Mouse (Mus musculus) testis, adult 2 months (tissue): ENCODE data around the gene Rbms1. TPM values are rescaled to one million over a fixed set of nuclear protein-coding genes. Genes with fewer than 3 reads are reported as not detected.
A peak's percentile ranks its signal among the peaks of the same experiment; 100 is the strongest.

ENCODE experiments used
- H3K27ac ChIP-seq: fragments of 200-500 bp; 2 replicates; pipeline ENCODE4 v1.5.1; 2012; ENCODE audit warnings: low read depth, low read length; ENCODE audit not compliant: control insufficient read depth, insufficient read depth
- H3K27me3 ChIP-seq: fragments of 200-500 bp; 2 replicates; pipeline ENCODE4 v1.6.1; 2012; ENCODE audit warnings: mild to moderate bottlenecking, low read length, moderate library complexity; ENCODE audit not compliant: control insufficient read depth, insufficient read depth
- H3K36me3 ChIP-seq: fragments of 200-500 bp; 2 replicates; pipeline ENCODE4 v1.6.1; 2012; ENCODE audit warnings: mild to moderate bottlenecking, low read length; ENCODE audit not compliant: control insufficient read depth, insufficient read depth
- H3K4me1 ChIP-seq: fragments of 200-500 bp; 2 replicates; pipeline ENCODE4 v1.6.1; 2012; ENCODE audit warnings: low read length; ENCODE audit not compliant: control insufficient read depth, insufficient read depth
- H3K4me3 ChIP-seq: fragments of 200-500 bp; 2 replicates; pipeline ENCODE4 v1.5.1; 2012; ENCODE audit warnings: low read depth, mild to moderate bottlenecking, low read length, moderate library complexity, mixed read lengths; ENCODE audit not compliant: control insufficient read depth
- CTCF ChIP-seq: fragments of 200-500 bp; IDR thresholded peaks from 2 replicates; pipeline ENCODE4 v1.5.1; 2012; ENCODE audit warnings: low read depth, mild to moderate bottlenecking, inconsistent platforms, low read length, moderate library complexity; ENCODE audit not compliant: control insufficient read depth, insufficient read depth, insufficient replicate concordance
- POLR2A ChIP-seq: fragments of 200-500 bp; IDR thresholded peaks from 2 replicates; pipeline ENCODE4 v1.6.1; 2012; ENCODE audit warnings: low read depth, mild to moderate bottlenecking, inconsistent platforms, low read length, moderate library complexity; ENCODE audit not compliant: control insufficient read depth
- polyA plus RNA-seq: library from polyadenylated mRNA; depleted of rRNA; stranded (reverse); fragments of >200 nt; gene quantifications from 2 replicates; pipeline ENCODE4 v1.2.3, GENCODE M21; 2012

Rbms1 gene
- polyA plus RNA-seq, 1 experiment = 284 TPM

- TF ChIP-seq CTCF (no peak), POLR2A (no peak)
- H3K4me3 ChIP-seq = no peak overlapping the region
Measured at GRCm38 (mm10) chr2:60914524-60915280, 48.3 kb downstream of the Rbms1 start.

GRCm38 (mm10) chr2:60913281-60913680, 49.7 kb downstream of the Rbms1 start:
- no peak for TF ChIP-seq POLR2A
- TF ChIP-seq CTCF = no peak
- H3K4me3 ChIP-seq = no peak overlapping the region
- H3K27ac ChIP-seq = no peak overlapping the region
- no peaks in the 10 kb centered on the region for H3K36me3 ChIP-seq
- H3K27me3 ChIP-seq = no peaks in the 10 kb centered on the region
- peaks cover 4% of the 10 kb centered on the region; the same call in 1 of the 2 replicates for H3K4me1 ChIP-seq

More at GRCm38 (mm10) chr2:60914524-60915280, 48.3 kb downstream of the Rbms1 start:
- Histone ChIP-seq H3K36me3 (no peaks in the 10 kb centered on the region), H3K27ac (no peak overlapping the region), H3K27me3 (no peaks in the 10 kb centered on the region), H3K4me1 (peaks cover 4% of the 10 kb centered on the region; the same call in 1 of the 2 replicates)

- H3K36me3 ChIP-seq = no peaks in the 10 kb centered on the region
- H3K27me3 ChIP-seq = no peaks in the 10 kb centered on the region
- H3K27ac ChIP-seq = no peak overlapping the region
- H3K4me3 ChIP-seq = peak overlapping the region; percentile 77
- TF ChIP-seq POLR2A = no peak
- TF ChIP-seq CTCF = no peak
- H3K4me1 ChIP-seq = peaks cover 4% of the 10 kb centered on the region; the same call in 1 of the 2 replicates
Measured at GRCm38 (mm10) chr2:60911716-60912115, 51.3 kb downstream of the Rbms1 start.

GRCm38 (mm10) chr2:60910820-60911219, 52.2 kb downstream of the Rbms1 start:
- Histone ChIP-seq H3K27ac (no peak overlapping the region), H3K36me3 (no peaks in the 10 kb centered on the region), H3K4me1 (peaks cover 4% of the 10 kb centered on the region; the same call in 1 of the 2 replicates), H3K27me3 (no peaks in the 10 kb centered on the region), H3K4me3 (no peak overlapping the region; the same call in 1 of the 2 replicates)
- TF ChIP-seq POLR2A = no peak
- no peak for TF ChIP-seq CTCF

GRCm38 (mm10) chr2:60908551-60908950, 54.4 kb downstream of the Rbms1 start:
- peaks cover 4% of the 10 kb centered on the region; the same call in 1 of the 2 replicates for H3K4me1 ChIP-seq
- no peaks in the 10 kb centered on the region for H3K36me3 ChIP-seq
- H3K27me3 ChIP-seq = no peaks in the 10 kb centered on the region
- H3K4me3 ChIP-seq = no peak overlapping the region
- TF ChIP-seq POLR2A = no peak
- no peak for TF ChIP-seq CTCF
- no peak overlapping the region for H3K27ac ChIP-seq

GRCm38 (mm10) chr2:60908116-60908515, 54.9 kb downstream of the Rbms1 start:
- no peak for TF ChIP-seq POLR2A
- TF ChIP-seq CTCF = no peak
- H3K27me3 ChIP-seq = no peaks in the 10 kb centered on the region
- H3K36me3 ChIP-seq = no peaks in the 10 kb centered on the region
- peaks cover 4% of the 10 kb centered on the region; the same call in 1 of the 2 replicates for H3K4me1 ChIP-seq
- no peak overlapping the region for H3K27ac ChIP-seq
- no peak overlapping the region for H3K4me3 ChIP-seq

GRCm38 (mm10) chr2:60905283-60905682, 57.7 kb downstream of the Rbms1 start:
- Histone ChIP-seq H3K4me3 (no peak overlapping the region), H3K4me1 (peaks cover 2% of the 10 kb centered on the region; the same call in 1 of the 2 replicates), H3K36me3 (no peaks in the 10 kb centered on the region), H3K27ac (no peak overlapping the region), H3K27me3 (no peaks in the 10 kb centered on the region)
- TF ChIP-seq CTCF (no peak), POLR2A (no peak)
